Mouse (Mus musculus) intestine, embryonic 15.5 days (tissue): ENCODE data around the gene Upk2. TPM values are rescaled to one million over a fixed set of nuclear protein-coding genes. Genes with fewer than 3 reads are reported as not detected.

Experiments
- ATAC-seq: fragments of 200-750 bp; cut with Nextera tagmentation; 2 replicates; pipeline ENCODE4 v1.8.0; 2017; ENCODE audit warnings: moderate TSS enrichment, moderate library complexity
- H3K27ac ChIP-seq: fragments of 300-500 bp; sonication (generic); 2 replicates; pipeline ENCODE4 v1.5.1; 2015; ENCODE audit warnings: mild to moderate bottlenecking, inconsistent platforms
- H3K27me3 ChIP-seq: fragments of 300-500 bp; sonication (generic); replicated peaks from 2 replicates; pipeline ENCODE4 v1.6.1; 2015; ENCODE audit warnings: inconsistent platforms
- H3K36me3 ChIP-seq: fragments of 300-500 bp; sonication (generic); 2 replicates; pipeline ENCODE4 v1.6.1; 2015; ENCODE audit warnings: inconsistent platforms
- H3K4me1 ChIP-seq: fragments of 300-500 bp; sonication (generic); replicated peaks from 2 replicates; pipeline ENCODE4 v1.6.1; 2015; ENCODE audit warnings: inconsistent platforms
- H3K4me2 ChIP-seq: fragments of 300-500 bp; sonication (generic); replicated peaks from 2 replicates; pipeline ENCODE4 v1.6.1; 2015; ENCODE audit warnings: mild to moderate bottlenecking, inconsistent platforms
- H3K4me3 ChIP-seq: fragments of 300-500 bp; sonication (generic); replicated peaks from 2 replicates; pipeline ENCODE4 v1.5.1; 2015; ENCODE audit warnings: inconsistent platforms
- H3K9ac ChIP-seq: fragments of 300-500 bp; sonication (generic); 2 replicates; pipeline ENCODE4 v1.6.1; 2015; ENCODE audit warnings: inconsistent platforms
- H3K9me3 ChIP-seq: fragments of 300-500 bp; sonication (generic); 2 replicates; pipeline ENCODE4 v1.6.1; 2016; ENCODE audit warnings: inconsistent platforms
- WGBS: fragments of 180-500 bp; shearing (Covaris S2); methylation state at CpG from one replicate; pipeline ENCODE4 v1.1.7; 2015; 5-methylcytosine and 5-hydroxymethylcytosine counted together
- polyA plus RNA-seq: library from polyadenylated mRNA; unstranded; fragments of >200 nt; fragmentation: Nextera tagmentation; extraction: Ambion mirVana; gene quantifications from 2 replicates; pipeline ENCODE4 v1.2.1, GENCODE M21; 2015

Upk2 gene
- polyA plus RNA-seq, 1 experiment from 2014 or later, result 1.2 TPM

- peak overlapping the region; percentile 38 for H3K27ac ChIP-seq
- H3K36me3 ChIP-seq, result 0 out of 2 replicates have a peak, but pooled peaks cover 4% of the 10 kb centered on the region
- peak overlapping the region; percentile 16; the same call in 1 of the 2 replicates for H3K9ac ChIP-seq
- no peaks in the 10 kb centered on the region for H3K9me3 ChIP-seq
- H3K4me2 ChIP-seq, result no peak overlapping the region; the same call in 1 of the 2 replicates
- H3K4me3 ChIP-seq, result no peak overlapping the region
- H3K4me1 ChIP-seq, result peaks cover 94% of the 10 kb centered on the region
- H3K27me3 ChIP-seq, result no peaks in the 10 kb centered on the region
- WGBS, result 42% methylated on average over 9 of the region's 9 CpGs
- ATAC-seq, result no peak
Observed at GRCm38 (mm10) chr9:44494863-44495809, 40.4 kb upstream of the Upk2 start.

- H3K36me3 ChIP-seq, result 0 out of 2 replicates have a peak, but pooled peaks cover 4% of the 10 kb centered on the region
- no peaks in the 10 kb centered on the region for H3K9me3 ChIP-seq
- H3K9ac ChIP-seq, result peak overlapping the region; percentile 16; the same call in 1 of the 2 replicates
- H3K4me2 ChIP-seq, result peak overlapping the region; percentile 15; the same call in 1 of the 2 replicates
- H3K27me3 ChIP-seq, result no peaks in the 10 kb centered on the region
- no peak for ATAC-seq
- 24% methylated on average over 11 of the region's 11 CpGs for WGBS
- peak overlapping the region; percentile 32 for H3K27ac ChIP-seq
- peaks cover 94% of the 10 kb centered on the region for H3K4me1 ChIP-seq
- H3K4me3 ChIP-seq, result no peak overlapping the region
Observed at GRCm38 (mm10) chr9:44494261-44494862, 39.6 kb upstream of the Upk2 start.

GRCm38 (mm10) chr9:44492631-44493461 is 38.1 kb upstream of the Upk2 start:
- H3K27ac ChIP-seq, result no peak overlapping the region

GRCm38 (mm10) chr9:44491351-44491750 is 36.6 kb upstream of the Upk2 start:
- Histone ChIP-seq H3K9ac (no peak overlapping the region), H3K36me3 (0 out of 2 replicates have a peak, but pooled peaks cover 4% of the 10 kb centered on the region), H3K9me3 (no peaks in the 10 kb centered on the region), H3K4me3 (no peak overlapping the region), H3K27ac (peak overlapping the region; percentile 98), H3K4me1 (peaks cover 94% of the 10 kb centered on the region), H3K27me3 (no peaks in the 10 kb centered on the region), H3K4me2 (peak overlapping the region; percentile 86; the same call in 1 of the 2 replicates)
- WGBS, result 56% methylated on average over 10 of the region's 10 CpGs
- no peak for ATAC-seq

More at GRCm38 (mm10) chr9:44492631-44493461, 38.1 kb upstream of the Upk2 start:
- Histone ChIP-seq H3K4me2 (no peak overlapping the region), H3K9me3 (no peaks in the 10 kb centered on the region), H3K27me3 (no peaks in the 10 kb centered on the region), H3K9ac (no peak overlapping the region), H3K36me3 (0 out of 2 replicates have a peak, but pooled peaks cover 4% of the 10 kb centered on the region), H3K4me1 (peaks cover 94% of the 10 kb centered on the region), H3K4me3 (no peak overlapping the region)
- WGBS, result 70% methylated on average over 17 of the region's 17 CpGs
- no peak for ATAC-seq

- WGBS, result 20% methylated on average over 17 of the region's 17 CpGs
- Histone ChIP-seq H3K36me3 (0 out of 2 replicates have a peak, but pooled peaks cover 4% of the 10 kb centered on the region), H3K9ac (no peak overlapping the region; the same call in 1 of the 2 replicates), H3K4me1 (peaks cover 97% of the 10 kb centered on the region), H3K4me3 (peak overlapping the region; percentile 20; the same call in 1 of the 2 replicates), H3K4me2 (peak overlapping the region; percentile 86), H3K9me3 (no peaks in the 10 kb centered on the region), H3K27ac (peak overlapping the region; percentile 98), H3K27me3 (no peaks in the 10 kb centered on the region)
- peak; percentile 37 for ATAC-seq
Observed at GRCm38 (mm10) chr9:44490086-44490967, 35.6 kb upstream of the Upk2 start.

- ATAC-seq, result no peak
Observed at GRCm38 (mm10) chr9:44489651-44490085, 34.9 kb upstream of the Upk2 start.

GRCm38 (mm10) chr9:44488855-44489381 is 34.1 kb upstream of the Upk2 start:
- H3K4me2 ChIP-seq, result peak overlapping the region; percentile 86
- peak overlapping the region; percentile 39 for H3K9ac ChIP-seq
- H3K9me3 ChIP-seq, result no peaks in the 10 kb centered on the region
- H3K27ac ChIP-seq, result peak overlapping the region; percentile 98
- H3K36me3 ChIP-seq, result 0 out of 2 replicates have a peak, but pooled peaks cover 4% of the 10 kb centered on the region
- peak; percentile 10 for ATAC-seq
- H3K4me3 ChIP-seq, result peak overlapping the region; percentile 95
- no peaks in the 10 kb centered on the region for H3K27me3 ChIP-seq
- WGBS, result 13% methylated on average over 5 of the region's 5 CpGs
- H3K4me1 ChIP-seq, result peaks cover 97% of the 10 kb centered on the region

More at GRCm38 (mm10) chr9:44489651-44490085, 34.9 kb upstream of the Upk2 start:
- WGBS, result 10% methylated on average over 17 of the region's 17 CpGs
- Histone ChIP-seq H3K4me1 (peaks cover 97% of the 10 kb centered on the region), H3K4me2 (peak overlapping the region; percentile 86), H3K27ac (peak overlapping the region; percentile 98), H3K27me3 (no peaks in the 10 kb centered on the region), H3K36me3 (0 out of 2 replicates have a peak, but pooled peaks cover 4% of the 10 kb centered on the region), H3K9me3 (no peaks in the 10 kb centered on the region), H3K9ac (no peak overlapping the region), H3K4me3 (peak overlapping the region; percentile 20)

- ATAC-seq, result no peak
Observed at GRCm38 (mm10) chr9:44488416-44488815, 33.6 kb upstream of the Upk2 start.

GRCm38 (mm10) chr9:44487441-44487840 is 32.7 kb upstream of the Upk2 start:
- peaks cover 87% of the 10 kb centered on the region for H3K4me1 ChIP-seq
- H3K36me3 ChIP-seq, result 0 out of 2 replicates have a peak, but pooled peaks cover 4% of the 10 kb centered on the region
- H3K27me3 ChIP-seq, result no peaks in the 10 kb centered on the region
- H3K9ac ChIP-seq, result peak overlapping the region; percentile 93
- H3K9me3 ChIP-seq, result no peaks in the 10 kb centered on the region
- peak overlapping the region; percentile 98 for H3K27ac ChIP-seq
- ATAC-seq, result peak; percentile 54
- H3K4me3 ChIP-seq, result peak overlapping the region; percentile 95
- WGBS, result 7% methylated on average over 7 of the region's 7 CpGs
- H3K4me2 ChIP-seq, result peak overlapping the region; percentile 86

More at GRCm38 (mm10) chr9:44488416-44488815, 33.6 kb upstream of the Upk2 start:
- Histone ChIP-seq H3K9me3 (no peaks in the 10 kb centered on the region), H3K4me1 (peaks cover 94% of the 10 kb centered on the region), H3K36me3 (0 out of 2 replicates have a peak, but pooled peaks cover 4% of the 10 kb centered on the region), H3K9ac (peak overlapping the region; percentile 39; the same call in 1 of the 2 replicates), H3K4me2 (peak overlapping the region; percentile 86), H3K27ac (peak overlapping the region; percentile 98), H3K27me3 (no peaks in the 10 kb centered on the region), H3K4me3 (peak overlapping the region; percentile 95; the same call in 1 of the 2 replicates)
- 28% methylated on average over 8 of the region's 8 CpGs for WGBS

GRCm38 (mm10) chr9:44486741-44487421 is 32.1 kb upstream of the Upk2 start:
- Histone ChIP-seq H3K27ac (peak overlapping the region; percentile 98), H3K4me2 (peak overlapping the region; percentile 86), H3K9me3 (no peaks in the 10 kb centered on the region), H3K4me1 (peaks cover 85% of the 10 kb centered on the region), H3K36me3 (0 out of 2 replicates have a peak, but pooled peaks cover 4% of the 10 kb centered on the region), H3K27me3 (no peaks in the 10 kb centered on the region), H3K9ac (peak overlapping the region; percentile 93), H3K4me3 (peak overlapping the region; percentile 95)
- WGBS, result 13% methylated on average over 15 of the region's 15 CpGs
- no peak for ATAC-seq
